ENCODE assay signal across 20 mouse cellular contexts in genomic region chr6:33866901-33867580, GRCm38 (mm10).
"Had no signal": no experiment of that assay in that cellular context is flagged by ENCODE, and none has a peak within 500 bp of the region (broad histone marks: within the 10 kb centered on the region; RNA-seq: fewer than 3 reads in every experiment).

No protein-coding gene starts in this region.

- H3K4me2 ChIP-seq: lung, embryonic 14.5 days; midbrain, embryonic 11.5 days; midbrain, embryonic 13.5 days; midbrain, embryonic 15.5 days; neural tube, embryonic 13.5 days; neural tube, embryonic 15.5 days had no signal

- ATAC-seq: midbrain, embryonic 13.5 days; midbrain, embryonic 15.5 days had no signal

- H3K4me3 ChIP-seq: megakaryocyte, embryonic 14.5 days; midbrain, embryonic 13.5 days; midbrain, embryonic 15.5 days; myocyte; neural tube, embryonic 13.5 days; neural tube, embryonic 15.5 days had no signal

- H3K36me3 ChIP-seq: midbrain, embryonic 13.5 days; midbrain, embryonic 15.5 days; neural tube, embryonic 13.5 days; neural tube, embryonic 15.5 days had no signal

- H3K9me3 ChIP-seq: megakaryocyte, embryonic 14.5 days; midbrain, embryonic 13.5 days; midbrain, embryonic 15.5 days; neural tube, embryonic 13.5 days; neural tube, embryonic 15.5 days had no signal

- H3K27ac ChIP-seq: macrophage; midbrain, embryonic 13.5 days; midbrain, embryonic 15.5 days; neural tube, embryonic 13.5 days; neural tube, embryonic 15.5 days had no signal

- H3K27me3 ChIP-seq: megakaryocyte, embryonic 14.5 days; midbrain, embryonic 13.5 days; midbrain, embryonic 15.5 days; neural tube, embryonic 13.5 days; neural tube, embryonic 15.5 days had no signal

- H3K9ac ChIP-seq: lung, embryonic 14.5 days; midbrain, embryonic 13.5 days; midbrain, embryonic 15.5 days; neural tube, embryonic 13.5 days; neural tube, embryonic 15.5 days had no signal

- DNase-seq: lung, adult 18-20 months; lung, embryonic 14.5 days; lung, postnatal 14 days; lung, postnatal 36 days; retina, postnatal 1 day; right cerebral cortex, adult 18-20 months; right cerebral cortex, postnatal 25 days; right cerebral cortex, postnatal 4 days; spleen, adult 18-20 months; thymus, adult 18-20 months; thymus, postnatal 14 days; thymus, postnatal 36 days had no signal
